In the genomic region with DNA sequence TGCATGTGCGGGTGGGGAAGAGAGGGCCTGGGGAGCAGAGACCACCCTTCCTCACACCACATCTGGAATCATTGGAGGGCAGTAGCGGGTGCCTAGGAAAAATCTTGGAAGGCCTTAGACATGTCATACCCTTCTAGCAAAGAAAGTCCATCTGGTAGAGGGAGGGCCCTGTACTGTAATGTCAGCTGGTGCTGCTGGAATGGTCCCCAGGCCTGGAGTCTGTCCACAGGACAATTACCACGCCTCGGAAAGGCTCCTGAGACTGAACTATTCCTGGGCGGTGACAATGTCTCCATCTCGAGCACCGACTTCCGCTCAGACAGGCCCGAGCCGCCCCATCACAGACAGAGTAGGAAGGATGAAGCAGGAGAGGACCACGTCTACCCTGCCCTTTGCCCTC, we compare ENCODE assay signal across 11 mouse cellular contexts.
DNase-seq lines count a peak whose midpoint lies in the region; ATAC-seq and TF ChIP-seq lines count a peak whose summit lies in the region.
"Had no signal": no experiment of that assay in that cellular context is flagged by ENCODE, and none has a peak within 500 bp of the region (broad histone marks: within the 10 kb centered on the region; RNA-seq: fewer than 3 reads in every experiment).

No protein-coding gene starts in this region.

- H3K36me3 ChIP-seq in heart, adult 2 months (ENCODE audit: control insufficient read depth, insufficient read depth, low read length) = no peaks in the 10 kb centered on the region
- H3K36me3 ChIP-seq in heart, embryonic 11.5 days (ENCODE audit: control insufficient read depth, insufficient read depth, low read length) = no peaks in the 10 kb centered on the region
- no peaks in the 10 kb centered on the region for H3K36me3 ChIP-seq in heart, postnatal 0 days (replicated peaks; ENCODE audit: control insufficient read depth, insufficient read depth, low read length)
- H3K36me3 ChIP-seq in forebrain, embryonic 13.5 days (ENCODE audit: poor library complexity, severe bottlenecking) = no peaks in the 10 kb centered on the region
- H3K36me3 ChIP-seq: hindbrain, embryonic 15.5 days; liver, embryonic 13.5 days; midbrain, embryonic 15.5 days had no signal

- no peak for ATAC-seq in heart, embryonic 11.5 days (replicated peaks; ENCODE audit: insufficient number of reproducible peaks, low FRiP score, low TSS enrichment)
- peak; percentile 74 for ATAC-seq in heart, postnatal 0 days (ENCODE audit: insufficient read depth, low read depth)
- no peak for ATAC-seq in forebrain, embryonic 13.5 days
- ATAC-seq: midbrain, embryonic 15.5 days had no signal

- peak; percentile 20; the same call in 1 of the 2 replicates for TF ChIP-seq EP300 in heart, adult 2 months (IDR thresholded peaks at IDR 0.05; ENCODE audit: insufficient read depth, low read depth, low read length)
- TF ChIP-seq EP300 in heart, postnatal 0 days (IDR thresholded peaks at IDR 0.05; ENCODE audit: low read depth) = no peak

- WGBS in heart, adult 2 months = 49% methylated on average over 11 of the region's 11 CpGs
- WGBS in heart, embryonic 11.5 days (ENCODE audit: insufficient replicate concordance) = 72% methylated on average over 11 of the region's 11 CpGs
- WGBS in heart, postnatal 0 days = 55% methylated on average over 11 of the region's 11 CpGs
- 96% methylated on average over 11 of the region's 11 CpGs for WGBS in forebrain, embryonic 13.5 days

- intact Hi-C loops in heart, adult 2 months (cut with DNase I) = loop anchor here (5.0 kb wide), 1 partner anchor 67 kb away; the partner anchor contains the start of gene Afap1l2

- peak; percentile 81 to 82 for DNase-seq in heart, adult 2 months
- peak; percentile 12 for DNase-seq in MN1 (ENCODE audit: low spot score)
- peak; percentile 66 to 67 for DNase-seq in cerebellum, postnatal 14 days
- DNase-seq in heart, postnatal 0 days (ENCODE audit: low spot score) = peak; percentile 40
- no peak for DNase-seq in embryo, embryonic 11 days
- no peak for DNase-seq in T-cell, adult 2 months (ENCODE audit: low spot score)
- DNase-seq: liver, embryonic 13.5 days had no signal

- TF ChIP-seq CTCF in heart, adult 2 months (IDR thresholded peaks at IDR 0.05) = no peak
- TF ChIP-seq CTCF in heart, postnatal 0 days (IDR thresholded peaks at IDR 0.05; ENCODE audit: low read depth) = no peak

- no peak overlapping the region for H3K4me3 ChIP-seq in heart, adult 2 months
- H3K4me3 ChIP-seq in heart, embryonic 11.5 days (ENCODE audit: low read depth, low read length) = no peak overlapping the region
- no peak overlapping the region for H3K4me3 ChIP-seq in heart, postnatal 0 days (ENCODE audit: low read depth, low read length)
- H3K4me3 ChIP-seq in forebrain, embryonic 13.5 days = no peak overlapping the region
- H3K4me3 ChIP-seq: hindbrain, embryonic 15.5 days; liver, embryonic 13.5 days; midbrain, embryonic 15.5 days had no signal

- peak overlapping the region; percentile 7; the same call in 1 of the 2 replicates for H3K27ac ChIP-seq in heart, adult 2 months
- no peak overlapping the region for H3K27ac ChIP-seq in heart, embryonic 11.5 days (ENCODE audit: low read depth, low read length)
- peak overlapping the region; percentile 13; the same call in 1 of the 2 replicates for H3K27ac ChIP-seq in heart, postnatal 0 days (ENCODE audit: low read depth)
- H3K27ac ChIP-seq in forebrain, embryonic 13.5 days = no peak overlapping the region
- H3K27ac ChIP-seq: hindbrain, embryonic 15.5 days; liver, embryonic 13.5 days; midbrain, embryonic 15.5 days had no signal

- H3K9me3 ChIP-seq in heart, embryonic 11.5 days (replicated peaks; ENCODE audit: control insufficient read depth, low read length) = no peaks in the 10 kb centered on the region
- H3K9me3 ChIP-seq in heart, postnatal 0 days (replicated peaks; ENCODE audit: control insufficient read depth, low read length) = no peaks in the 10 kb centered on the region; the same call in 1 of the 2 replicates
- no peaks in the 10 kb centered on the region for H3K9me3 ChIP-seq in forebrain, embryonic 13.5 days (replicated peaks)
- H3K9me3 ChIP-seq: hindbrain, embryonic 15.5 days; liver, embryonic 13.5 days; midbrain, embryonic 15.5 days had no signal

- H3K4me1 ChIP-seq in heart, adult 2 months (ENCODE audit: control insufficient read depth, insufficient read depth, low read length) = peaks cover 7% of the 10 kb centered on the region
- peaks cover 3% of the 10 kb centered on the region; the same call in 1 of the 2 replicates for H3K4me1 ChIP-seq in heart, embryonic 11.5 days (ENCODE audit: control insufficient read depth, insufficient read depth, low read length)
- peaks cover 5% of the 10 kb centered on the region; the same call in 1 of the 2 replicates for H3K4me1 ChIP-seq in heart, postnatal 0 days (ENCODE audit: control insufficient read depth, insufficient read depth)
- no peaks in the 10 kb centered on the region for H3K4me1 ChIP-seq in forebrain, embryonic 13.5 days
- H3K4me1 ChIP-seq: liver, embryonic 13.5 days; midbrain, embryonic 15.5 days had no signal

- H3K27me3 ChIP-seq in heart, adult 2 months (ENCODE audit: control insufficient read depth, insufficient read depth, low read length) = no peaks in the 10 kb centered on the region
- H3K27me3 ChIP-seq in heart, embryonic 11.5 days (ENCODE audit: control insufficient read depth, insufficient read depth, low read length) = no peaks in the 10 kb centered on the region
- no peaks in the 10 kb centered on the region for H3K27me3 ChIP-seq in heart, postnatal 0 days (ENCODE audit: control insufficient read depth, insufficient read depth, low read length)
- no peaks in the 10 kb centered on the region for H3K27me3 ChIP-seq in forebrain, embryonic 13.5 days
- H3K27me3 ChIP-seq: hindbrain, embryonic 15.5 days; liver, embryonic 13.5 days; midbrain, embryonic 15.5 days had no signal

- no peak for TF ChIP-seq POLR2A in heart, adult 2 months (IDR thresholded peaks at IDR 0.05; ENCODE audit: insufficient read depth, low read depth, low read length)

- H3K4me2 ChIP-seq in heart, embryonic 11.5 days = no peak overlapping the region
- no peak overlapping the region for H3K4me2 ChIP-seq in heart, postnatal 0 days (ENCODE audit: low read depth, low read length)
- no peak overlapping the region for H3K4me2 ChIP-seq in forebrain, embryonic 13.5 days
- H3K4me2 ChIP-seq: hindbrain, embryonic 15.5 days; liver, embryonic 13.5 days; midbrain, embryonic 15.5 days had no signal

- no peaks in the 10 kb centered on the region for H3K79me2 ChIP-seq in heart, adult 2 months (replicated peaks; ENCODE audit: control insufficient read depth, insufficient read depth, low read length)

- H3K9ac ChIP-seq in heart, adult 2 months (ENCODE audit: low read depth, low read length) = no peak overlapping the region
- H3K9ac ChIP-seq in heart, embryonic 11.5 days (ENCODE audit: low read depth, low read length) = no peak overlapping the region
- H3K9ac ChIP-seq in heart, postnatal 0 days (replicated peaks; ENCODE audit: low read depth, low read length) = no peak overlapping the region
- H3K9ac ChIP-seq in forebrain, embryonic 13.5 days = no peak overlapping the region
- H3K9ac ChIP-seq: hindbrain, embryonic 15.5 days; liver, embryonic 13.5 days; midbrain, embryonic 15.5 days had no signal

Comparison
In these comparisons a context has a peak if more than half of its experiments do, and no peak if none do; other contexts are left out.
1. H3K27ac ChIP-seq: peak in heart, adult 2 months (single experiment) and heart, postnatal 0 days (single experiment); none in heart, embryonic 11.5 days (single experiment) and forebrain, embryonic 13.5 days (single experiment).
2. DNase-seq: peak in heart, adult 2 months (2 of 2), MN1 (single experiment), cerebellum, postnatal 14 days (2 of 2) and heart, postnatal 0 days (single experiment); none in embryo, embryonic 11 days (single experiment) and T-cell, adult 2 months (single experiment).